Mouse (Mus musculus) retina, postnatal 1 day (tissue): ENCODE data around the gene Kcnd2.
A peak's percentile ranks its signal among the peaks of the same experiment; 100 is the strongest.
"Not testable (repeated sequence)": the region's sequence is repeated elsewhere in the genome, so short reads cannot be mapped to it uniquely, and the experiment has no call there.

Source experiments
- DNase-seq: peaks from one replicate; pipeline ENCODE4 v3.0.0-alpha.2; 2012

Gene Kcnd2

DNA sequence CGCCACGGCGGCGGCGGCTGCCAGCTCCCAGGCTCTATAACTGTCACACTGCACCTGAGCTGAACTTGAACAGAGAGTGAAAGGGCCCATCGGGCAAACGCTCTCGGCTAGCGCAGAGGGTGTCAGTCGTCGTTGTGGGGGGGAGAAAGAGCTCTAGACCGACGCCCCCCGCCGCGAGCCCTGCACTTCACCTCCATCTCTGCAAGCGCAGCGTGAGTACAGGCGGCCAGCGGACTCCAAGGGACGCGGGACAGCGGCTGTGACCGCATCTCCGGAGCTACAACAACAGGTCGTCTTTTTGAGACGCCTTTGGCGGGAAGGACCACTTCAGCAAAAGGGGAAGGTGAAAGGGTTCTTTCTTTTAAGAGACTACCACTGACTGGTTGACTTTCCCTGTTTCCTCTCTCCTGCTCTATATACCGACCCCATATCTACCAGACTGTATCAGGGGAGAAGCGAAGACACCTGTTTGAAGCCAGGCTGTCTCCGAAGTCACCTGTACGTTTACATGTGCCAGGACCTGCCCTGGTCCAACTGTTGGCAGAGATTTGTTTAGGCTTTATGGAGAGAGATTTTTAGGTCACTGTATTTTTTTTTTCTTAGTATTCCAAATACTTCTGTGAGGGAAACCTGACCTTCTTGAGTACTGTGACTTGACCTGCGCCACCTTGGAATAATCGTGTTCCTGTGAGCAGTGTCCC lies at the start of gene Kcnd2:
TSS of gene Kcnd2 (plus strand) at position 13 of the 701 bp plus-strand sequence.
- DNase-seq: no peak

- DNase-seq: no peak
Observed at GRCm38 (mm10) chr6:21166611-21167010, 48.7 kb upstream of the Kcnd2 start.

DNA sequence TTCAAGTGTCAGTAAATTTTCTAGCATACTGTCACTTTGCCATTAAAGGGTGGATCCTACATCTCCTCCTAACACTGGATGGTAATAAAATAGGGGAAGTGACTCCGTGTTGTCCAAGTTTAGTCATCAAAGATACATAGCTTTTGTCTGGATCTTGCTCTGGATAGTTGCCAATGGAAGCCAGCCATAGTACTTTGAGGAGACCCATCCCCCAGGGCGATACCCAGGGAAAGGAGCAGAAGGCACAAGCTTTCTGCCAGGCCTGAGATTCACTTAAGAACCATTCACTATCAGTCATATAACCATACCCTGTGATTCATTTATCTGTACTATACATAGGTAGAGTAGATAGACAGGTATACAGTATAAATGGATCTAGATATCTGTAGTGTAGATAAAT lies 20.0 kb upstream of the Kcnd2 start:
- no peak for DNase-seq

DNA sequence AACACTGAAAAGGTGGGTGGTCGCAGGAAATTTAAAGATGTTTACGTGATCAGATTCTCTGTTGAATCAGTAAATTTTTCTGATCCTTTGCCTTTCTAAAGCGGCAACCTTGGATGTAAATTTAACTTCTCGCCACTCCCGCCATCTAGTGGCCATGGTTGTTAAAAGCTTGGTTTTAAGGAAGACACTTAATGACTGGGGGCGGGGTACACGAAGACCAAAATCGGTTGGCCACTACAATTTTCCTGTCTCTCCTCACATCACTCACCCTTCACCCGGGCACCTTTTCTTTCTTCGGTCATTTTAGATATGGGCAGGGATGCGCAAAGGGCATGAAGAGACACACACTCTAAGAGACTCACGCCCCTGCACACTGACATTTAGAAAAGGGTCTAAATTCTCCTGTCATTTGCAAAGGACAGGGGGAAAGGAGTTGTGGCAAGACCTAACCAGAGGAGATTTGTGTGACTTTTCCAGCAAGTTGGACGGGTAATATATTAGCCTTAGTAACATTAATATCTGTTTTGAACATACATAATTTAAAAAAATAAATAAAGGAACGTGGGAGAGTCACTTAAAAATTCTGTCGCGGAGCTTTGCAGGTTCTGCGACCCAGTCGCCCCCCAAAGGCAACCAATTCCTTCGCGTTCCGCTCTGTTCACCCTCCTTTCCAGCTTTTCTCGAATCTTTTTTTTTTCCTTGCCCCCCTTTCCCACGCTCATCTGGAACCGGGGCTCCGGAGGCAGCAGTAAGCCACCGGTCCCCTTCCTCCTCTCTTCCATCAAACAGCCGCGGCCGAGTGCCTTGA lies 1.2 kb upstream of the Kcnd2 start:
- DNase-seq: peak; percentile 88

GRCm38 (mm10) chr6:21214673-21215490 lies 421 bp upstream of the Kcnd2 start:
- peak; percentile 68 for DNase-seq

GRCm38 (mm10) chr6:21216206-21217020 lies 1.1 kb downstream of the Kcnd2 start:
- peak; percentile 4 for DNase-seq

- no peak for DNase-seq
Observed at GRCm38 (mm10) chr6:21217156-21217555, 1.9 kb downstream of the Kcnd2 start.

DNA sequence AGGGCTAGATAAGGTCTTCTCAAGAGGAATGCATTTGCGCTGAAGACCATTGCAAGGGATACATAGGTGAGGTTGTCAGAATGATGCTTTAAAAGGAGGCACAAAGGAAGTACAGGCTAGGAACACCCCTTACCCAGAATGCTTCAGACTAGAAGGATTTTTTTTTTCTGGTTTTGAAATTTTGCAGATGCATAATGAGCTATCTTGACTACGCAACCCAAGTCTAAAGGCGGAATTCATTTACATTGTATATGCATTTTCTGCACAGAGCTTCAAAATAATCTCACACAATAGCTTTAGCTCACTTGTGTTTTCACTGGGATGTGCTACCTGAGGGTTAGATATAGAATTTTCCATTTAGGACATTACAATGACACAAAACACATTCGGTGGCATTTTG lies 10.8 kb downstream of the Kcnd2 start:
- no peak for DNase-seq

GRCm38 (mm10) chr6:21259031-21259430 lies 43.7 kb downstream of the Kcnd2 start:
- DNase-seq: no peak

DNA sequence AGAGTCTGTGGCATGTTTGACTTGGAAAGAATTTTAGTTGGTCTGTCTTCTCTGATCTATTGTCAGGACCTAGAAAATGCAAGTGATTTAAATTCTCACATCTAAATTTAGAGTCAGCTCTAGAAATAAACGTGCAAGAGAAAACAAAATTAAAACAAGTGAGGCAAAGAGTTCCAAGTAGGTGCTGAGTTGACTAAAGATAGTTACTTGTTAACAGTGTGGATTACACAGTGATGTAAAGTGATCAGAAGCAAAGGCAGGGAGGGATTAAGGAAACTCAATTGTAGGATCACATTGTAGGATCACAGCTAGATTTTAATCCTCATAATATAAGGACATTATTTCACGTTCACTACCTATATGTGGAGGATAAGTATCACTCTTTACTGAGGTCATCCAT lies 52.6 kb downstream of the Kcnd2 start:
- DNase-seq: no peak

DNA sequence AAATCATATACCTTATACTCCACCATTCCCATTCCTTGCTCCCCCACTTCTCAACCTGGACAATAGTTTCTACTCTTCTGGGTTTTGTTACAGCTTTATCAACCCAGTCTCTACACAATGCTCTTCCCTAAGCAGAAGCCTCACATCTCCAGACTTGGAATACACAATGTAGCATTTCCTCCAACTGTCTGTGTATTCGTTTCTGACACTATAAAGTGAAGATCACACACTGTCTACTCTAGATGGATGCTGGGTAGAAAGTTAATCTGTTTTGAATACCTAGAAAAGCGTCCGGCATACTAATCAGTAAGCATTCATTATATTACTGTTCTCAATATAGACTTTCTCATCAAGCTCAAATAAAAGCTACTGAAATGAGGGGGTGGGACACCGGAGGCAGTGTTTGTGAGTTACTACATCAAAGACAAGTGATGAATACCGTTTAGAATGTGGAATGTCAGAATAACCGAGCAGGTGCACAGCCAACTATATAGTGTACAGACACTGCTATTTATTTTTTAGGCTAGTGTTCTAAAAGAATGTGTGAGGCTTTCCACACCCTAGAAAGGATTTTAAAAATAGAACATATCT lies 62.1 kb downstream of the Kcnd2 start:
- no peak for DNase-seq

DNA sequence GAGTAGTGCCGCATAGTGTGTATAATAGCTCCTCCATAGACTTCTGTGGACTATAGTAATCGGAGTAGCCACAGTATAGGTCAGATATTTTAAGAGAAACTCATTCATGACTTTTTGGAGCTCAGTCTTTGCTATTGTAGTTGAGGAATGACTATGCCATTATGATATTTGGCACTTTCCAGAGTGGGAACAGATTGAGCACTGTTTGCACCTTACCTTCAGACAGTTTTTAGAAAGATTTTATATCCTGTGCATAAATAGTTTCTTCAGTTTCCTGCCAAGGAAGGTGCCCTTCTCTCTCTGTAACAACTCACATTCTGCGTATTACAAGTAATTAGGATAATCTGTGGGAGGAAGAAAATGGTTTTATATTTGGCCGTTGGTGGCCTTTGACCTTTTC lies 89.6 kb downstream of the Kcnd2 start:
- DNase-seq: no peak

GRCm38 (mm10) chr6:21310159-21310558 lies 94.9 kb downstream of the Kcnd2 start:
- no peak for DNase-seq

DNA sequence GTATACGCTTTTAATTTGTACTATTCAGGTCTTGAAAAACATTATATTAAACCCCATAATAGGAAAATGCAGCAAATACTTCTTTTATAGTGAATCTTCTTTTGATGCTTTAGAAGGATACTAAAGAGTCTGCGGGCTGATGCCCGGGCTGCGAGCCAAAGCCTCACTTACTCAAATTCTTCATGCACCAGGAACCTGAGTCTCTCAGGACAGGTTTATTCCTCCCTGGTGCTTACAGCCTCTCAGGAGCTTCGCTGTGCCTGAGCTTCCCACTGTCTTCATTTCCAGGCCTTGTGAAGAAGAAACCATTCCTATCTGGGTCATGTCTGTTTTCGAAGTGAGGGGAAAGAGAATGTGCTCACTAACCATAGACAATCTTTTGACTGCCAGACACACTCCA lies 106.1 kb downstream of the Kcnd2 start:
- no peak for DNase-seq

GRCm38 (mm10) chr6:21322211-21322610 lies 106.9 kb downstream of the Kcnd2 start:
- DNase-seq: no peak

GRCm38 (mm10) chr6:21325251-21325650 lies 109.9 kb downstream of the Kcnd2 start:
- DNase-seq: no peak

DNA sequence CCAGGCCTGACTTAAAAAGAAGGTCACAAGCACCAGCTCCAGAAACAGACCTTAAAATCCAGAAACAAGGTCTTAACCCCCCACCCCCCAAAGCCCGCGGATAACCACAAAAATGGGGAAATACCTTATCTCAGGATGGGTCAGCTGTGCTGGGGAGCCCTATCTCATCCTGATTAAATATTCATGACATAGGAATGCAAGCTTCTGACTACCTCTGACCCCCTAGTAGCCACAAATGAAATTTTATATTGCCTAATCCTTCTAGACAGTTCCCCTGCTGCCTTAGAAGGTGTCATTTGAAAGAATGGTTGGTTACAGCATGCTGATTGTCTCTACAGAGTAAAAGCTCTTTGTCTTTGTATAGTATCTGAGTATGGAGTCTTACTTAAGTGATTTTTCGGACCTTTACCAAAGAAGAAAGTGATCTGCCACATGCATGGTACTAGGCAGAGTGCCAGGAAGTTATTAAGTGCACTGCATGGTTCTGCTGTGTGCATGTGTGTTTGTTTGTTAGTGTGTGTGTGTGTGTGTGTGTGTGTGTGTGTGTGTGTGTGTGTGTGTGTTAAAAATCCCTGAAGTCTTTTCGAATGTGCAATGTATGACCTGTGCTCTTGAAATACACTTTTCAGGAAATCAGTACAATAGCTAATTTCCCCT lies 111.9 kb downstream of the Kcnd2 start:
- no peak for DNase-seq

DNA sequence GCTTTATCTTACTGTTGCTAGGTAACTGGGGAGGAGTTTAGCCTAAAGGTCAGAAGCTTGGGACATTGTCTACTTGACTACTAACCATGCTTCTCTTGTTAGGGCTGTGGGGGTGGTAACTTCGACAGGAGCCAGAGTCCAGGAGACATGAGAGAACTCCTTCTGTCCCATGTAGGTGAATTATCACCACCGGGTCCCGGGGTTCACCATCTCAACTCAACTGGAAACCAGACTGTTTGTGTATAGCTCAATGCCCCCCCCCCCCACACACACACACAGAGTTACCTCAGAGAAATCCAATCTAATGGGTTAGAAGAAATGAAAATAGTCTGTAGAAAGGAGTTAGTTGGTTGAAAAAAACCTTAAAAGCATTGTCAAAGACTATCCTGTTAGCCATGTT lies 170.0 kb downstream of the Kcnd2 start:
- DNase-seq: not testable (repeated sequence)

GRCm38 (mm10) chr6:21391776-21392175 lies 176.5 kb downstream of the Kcnd2 start:
- DNase-seq: no peak

- DNase-seq: no peak
Observed at GRCm38 (mm10) chr6:21413656-21414055, 198.4 kb downstream of the Kcnd2 start.

GRCm38 (mm10) chr6:21418246-21418645 lies 202.9 kb downstream of the Kcnd2 start:
- DNase-seq: no peak
